Mouse (Mus musculus) 416B (cell line): ENCODE results near the gene Ankrd55.
"Not testable (repeated sequence)": the region's sequence is repeated elsewhere in the genome, so short reads cannot be mapped to it uniquely, and the experiment has no call there.

Experiments
- DNase-seq: peaks from one replicate; pipeline ENCODE4 v3.0.0; 2011; ENCODE audit warnings: low read depth

Ankrd55 gene

DNA sequence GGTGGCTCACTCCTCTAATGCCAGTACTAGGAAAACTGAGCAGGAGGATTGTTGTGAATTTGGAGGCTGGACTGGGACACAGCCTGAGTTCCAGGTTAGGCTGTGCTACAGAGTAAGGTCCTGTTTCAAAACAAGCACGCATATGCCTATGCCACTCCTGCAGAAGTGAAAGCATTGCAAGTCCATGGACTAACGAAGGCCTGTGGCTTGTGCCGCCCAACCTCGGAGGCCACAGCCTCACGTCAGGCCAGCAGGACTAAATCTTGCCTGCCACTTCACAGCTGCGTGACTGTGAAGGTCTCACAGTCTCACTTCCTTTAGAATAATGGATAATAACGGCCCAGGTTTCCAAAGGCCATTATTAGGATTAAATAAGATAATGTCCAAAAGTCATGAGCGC lies 125.4 kb downstream of the Ankrd55 start:
- no peak for DNase-seq

DNA sequence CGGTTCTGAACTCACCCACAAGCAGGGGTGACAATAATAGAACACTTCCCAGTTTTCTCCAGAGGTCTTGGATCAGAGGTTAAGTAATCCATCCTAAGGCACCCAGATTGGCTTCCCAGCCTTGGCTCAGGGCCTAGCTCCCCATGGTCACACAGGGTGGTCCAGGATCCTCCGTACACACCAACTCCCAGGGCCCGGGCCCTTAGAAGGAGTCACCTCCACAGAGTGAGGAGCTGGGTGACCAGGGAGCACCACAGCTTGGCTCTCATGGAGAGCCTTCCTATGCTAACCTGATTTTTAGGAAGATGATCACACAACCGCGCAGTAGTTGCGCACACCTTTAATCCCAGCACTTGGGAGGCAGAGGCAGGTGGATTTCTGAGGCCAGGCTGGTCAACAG lies 127.6 kb downstream of the Ankrd55 start:
- DNase-seq = no peak

DNA sequence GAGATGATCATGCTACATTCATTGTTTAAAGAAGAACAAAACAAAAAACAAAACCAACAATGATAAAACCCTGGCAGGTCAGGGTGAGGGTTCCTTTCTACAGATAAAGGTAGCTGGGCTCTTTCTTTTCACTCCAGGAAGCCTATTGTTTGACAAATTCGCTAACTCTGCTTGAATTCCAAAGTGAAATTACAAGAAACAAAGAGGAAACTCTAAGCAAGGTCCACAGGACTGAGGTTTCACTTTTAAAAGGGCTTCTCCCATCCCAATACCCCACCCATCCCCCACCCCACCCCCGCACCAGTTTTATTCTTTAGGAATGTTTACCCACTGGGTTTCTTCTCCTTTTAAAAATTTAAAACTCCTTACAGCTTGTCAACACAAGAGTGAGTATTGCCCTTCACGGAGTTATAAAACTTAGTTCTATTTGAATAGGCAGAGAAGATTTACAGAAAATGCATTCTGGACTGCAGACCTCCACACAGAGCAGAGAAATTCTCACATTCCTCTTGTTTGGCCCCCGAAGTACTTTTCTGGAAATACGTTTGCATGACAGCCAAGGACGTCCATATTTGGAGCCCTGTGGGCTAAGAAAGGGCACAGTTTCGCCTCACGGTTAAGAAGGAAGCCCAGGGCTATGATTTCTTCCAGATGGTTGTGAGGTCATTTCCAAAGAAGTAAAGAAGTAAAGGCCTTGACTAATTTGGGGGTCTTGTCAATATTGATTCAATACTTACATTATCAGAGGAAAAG lies 128.3 kb downstream of the Ankrd55 start:
- no peak for DNase-seq

- DNase-seq = no peak
Measured at GRCm38 (mm10) chr13:112417163-112417523, 128.9 kb downstream of the Ankrd55 start.

DNA sequence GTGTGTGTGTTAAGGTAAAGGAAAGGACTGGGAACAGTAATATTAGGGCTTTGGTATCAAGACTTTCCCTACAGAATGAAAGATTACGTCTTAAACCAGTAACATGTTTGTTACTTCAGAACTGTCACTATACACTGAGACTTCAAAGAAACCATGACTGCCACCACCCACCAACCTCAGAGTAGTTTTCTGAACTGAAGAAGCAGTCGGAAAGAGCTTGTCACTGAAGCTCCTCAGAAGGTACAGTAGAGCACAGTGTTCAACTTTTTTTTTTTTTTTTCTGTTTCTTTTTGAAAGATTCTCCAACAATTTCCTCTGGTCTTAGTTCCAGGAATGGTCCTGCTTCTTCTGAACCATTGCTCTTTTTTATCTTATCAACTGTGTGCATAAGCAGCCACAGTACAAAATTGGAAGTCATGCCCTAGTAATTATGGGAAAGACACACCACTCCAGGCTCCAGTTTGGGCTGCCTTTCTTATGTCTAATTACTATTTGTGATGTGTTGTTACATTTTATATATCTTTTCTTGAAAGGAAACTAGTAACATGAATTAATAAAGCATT lies 129.7 kb downstream of the Ankrd55 start:
- no peak for DNase-seq

DNA sequence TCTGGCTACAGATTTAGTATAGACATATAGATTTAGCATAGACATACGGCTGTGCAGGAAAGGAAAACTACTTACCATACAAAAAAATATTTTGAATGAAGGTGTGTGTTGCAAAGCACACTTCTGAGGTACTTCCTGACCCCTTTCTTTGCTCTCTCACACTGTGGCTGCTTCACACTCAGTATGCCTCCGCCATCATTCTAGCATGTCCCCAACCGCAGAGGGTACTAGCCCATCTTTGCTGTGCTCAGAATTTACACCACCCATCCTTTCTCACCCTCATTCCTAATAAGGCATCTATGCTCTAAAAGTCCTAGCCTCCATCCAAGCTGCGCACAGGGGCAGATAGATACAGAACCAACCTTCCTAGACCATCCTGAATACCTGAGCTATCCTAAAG lies 130.3 kb downstream of the Ankrd55 start:
- DNase-seq = no peak

GRCm38 (mm10) chr13:112424212-112424611 lies 136.0 kb downstream of the Ankrd55 start:
- no peak for DNase-seq

DNA sequence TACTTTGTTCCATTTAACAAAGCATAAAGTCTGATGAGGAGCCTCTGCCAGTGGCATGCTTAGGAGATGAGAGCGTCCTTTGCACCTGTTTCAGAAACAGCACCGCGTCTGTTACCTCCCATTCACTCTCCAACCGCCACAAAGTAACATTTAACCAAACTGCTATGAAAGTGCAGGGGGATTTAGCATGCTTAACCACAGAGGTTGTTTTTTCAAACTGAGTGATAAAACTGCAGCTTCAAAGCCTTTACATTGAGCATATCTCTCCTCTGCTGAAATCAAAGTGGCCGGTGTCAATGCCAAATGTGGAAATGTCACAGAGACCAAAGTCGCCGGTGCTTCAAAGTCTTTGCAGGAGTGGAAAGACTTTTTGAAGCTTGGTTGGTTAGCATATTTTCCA lies 136.4 kb downstream of the Ankrd55 start:
- no peak for DNase-seq

DNA sequence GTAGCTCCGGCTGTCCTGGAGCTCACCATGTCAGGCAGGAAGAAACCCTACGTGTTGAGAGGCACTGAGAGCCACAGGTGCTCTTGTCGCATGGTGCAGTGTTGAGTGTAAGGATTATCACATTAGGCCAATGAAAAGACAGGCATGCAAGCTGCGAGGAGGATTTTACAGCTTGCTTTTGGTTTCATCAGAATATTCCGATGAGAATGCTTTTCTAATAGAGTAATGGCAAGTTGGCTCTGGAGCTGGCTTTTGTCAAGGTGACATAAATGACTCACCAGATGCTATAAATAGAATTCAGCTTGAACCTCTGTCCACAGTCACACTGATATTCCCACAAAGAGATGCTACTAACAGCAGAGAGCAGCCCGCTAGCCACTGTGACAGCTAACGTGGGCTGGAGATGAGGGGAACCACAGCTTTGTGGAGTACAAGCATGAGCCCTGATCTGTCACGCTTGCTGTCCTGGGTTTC lies 137.0 kb downstream of the Ankrd55 start:
- DNase-seq = no peak

GRCm38 (mm10) chr13:112426265-112427135 lies 138.2 kb downstream of the Ankrd55 start:
- no peak for DNase-seq

- not testable (repeated sequence) for DNase-seq
Measured at GRCm38 (mm10) chr13:112427136-112427470, 138.9 kb downstream of the Ankrd55 start.

GRCm38 (mm10) chr13:112427521-112427920 lies 139.3 kb downstream of the Ankrd55 start:
- peak; percentile 53 for DNase-seq

DNA sequence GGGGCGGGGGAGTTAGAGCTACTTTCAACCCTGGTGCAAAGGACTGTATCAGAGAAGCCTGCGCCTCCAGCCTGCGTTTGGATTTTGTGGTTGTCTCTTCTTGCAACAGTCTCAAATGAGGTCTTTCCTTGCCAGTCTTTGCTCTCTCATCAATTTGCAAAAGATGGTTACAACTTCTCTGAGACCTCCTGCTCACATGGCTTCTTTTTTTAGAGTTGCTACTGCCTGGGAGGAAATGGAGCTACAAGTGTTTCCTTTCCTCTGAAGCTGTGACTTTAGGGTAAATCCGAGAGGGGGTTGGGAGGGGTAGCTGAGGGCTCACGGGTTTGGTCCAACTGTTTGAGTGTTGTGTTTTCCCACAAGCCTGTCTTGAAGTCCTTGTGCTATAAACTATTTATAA lies 145.0 kb downstream of the Ankrd55 start:
- peak; percentile 73 for DNase-seq
